Mouse (Mus musculus) MEL (cell line): ENCODE measurements around the gene Arhgef3. TPM values are rescaled to one million over a fixed set of nuclear protein-coding genes. Genes with fewer than 3 reads are reported as not detected.

Experiments
- DNase-seq: peaks from one replicate; pipeline ENCODE4 v3.0.0; 2011; ENCODE audit warnings: low read depth, low spot score
- H3K27ac ChIP-seq: 2 replicates; pipeline ENCODE4 v1.5.1; 2012; ENCODE audit warnings: low read depth, mild to moderate bottlenecking, control low read depth, low read length, moderate library complexity; ENCODE audit not compliant: control insufficient read depth
- H3K27me3 ChIP-seq, 2 experiments: fragments of 150-350 bp in 1 of 2; sonication (generic) in 1 of 2; 2 replicates each; pipeline ENCODE4 v1.6.1; 2012; ENCODE audit warnings: low read length in 2 of 2, mild to moderate bottlenecking in 2 of 2, improper control_type of control experiment in 1 of 2, moderate library complexity in 1 of 2; ENCODE audit not compliant: insufficient read depth in 2 of 2, control insufficient read depth in 1 of 2
- H3K36me3 ChIP-seq, 2 experiments: 2 replicates each; pipeline ENCODE4 v1.6.1; 2012 to 2014; ENCODE audit warnings: low read length in 2 of 2, improper control_type of control experiment in 1 of 2, inconsistent platforms in 1 of 2, mild to moderate bottlenecking in 1 of 2; ENCODE audit not compliant: insufficient read depth in 2 of 2, control insufficient read depth in 1 of 2
- H3K4me1 ChIP-seq, 2 experiments: fragments of 150-350 bp in 1 of 2; sonication (generic) in 1 of 2; 2 replicates each; pipeline ENCODE4 v1.6.1; 2012; ENCODE audit warnings: low read length in 2 of 2, improper control_type of control experiment in 1 of 2, mild to moderate bottlenecking in 1 of 2; ENCODE audit not compliant: insufficient read depth in 2 of 2, control insufficient read depth in 1 of 2
- H3K4me3 ChIP-seq, 2 experiments: fragments of 150-350 bp in 1 of 2; sonication (generic) in 1 of 2; 2 replicates each; pipeline ENCODE4 v1.5.1; 2012; ENCODE audit warnings: low read depth in 2 of 2, low read length in 2 of 2, mild to moderate bottlenecking in 2 of 2, moderate library complexity in 2 of 2, control low read depth in 1 of 2, improper control_type of control experiment in 1 of 2; ENCODE audit not compliant: control insufficient read depth in 1 of 2, insufficient read depth in 1 of 2
- H3K79me2 ChIP-seq: 2 replicates; pipeline ENCODE4 v1.6.1; 2012; ENCODE audit warnings: mild to moderate bottlenecking, low read length, moderate library complexity; ENCODE audit not compliant: control insufficient read depth, poor library complexity, insufficient read depth
- H3K9ac ChIP-seq: 2 replicates; pipeline ENCODE4 v1.6.1; 2012; ENCODE audit warnings: low read depth, mild to moderate bottlenecking, control low read depth, low read length, moderate library complexity; ENCODE audit not compliant: control insufficient read depth, poor library complexity, severe bottlenecking
- H3K9me3 ChIP-seq: fragments of 150-350 bp; sonication (generic); replicated peaks from 2 replicates; pipeline ENCODE4 v1.6.1; 2012; ENCODE audit warnings: mild to moderate bottlenecking, low read length, improper control_type of control experiment, moderate library complexity; ENCODE audit not compliant: insufficient read depth
- CHD1 ChIP-seq: IDR thresholded peaks from 2 replicates; pipeline ENCODE4 v1.6.1; 2012; ENCODE audit warnings: low read depth, mild to moderate bottlenecking, inconsistent platforms, low read length, improper control_type of control experiment
- CTCF ChIP-seq, 3 experiments: IDR thresholded peaks in 2 of 3; conservative IDR thresholded peaks in 1 of 3; 2 replicates each; pipeline ENCODE4 v1.5.1; 2011 to 2012; ENCODE audit warnings: low read length in 3 of 3, low read depth in 2 of 3, mild to moderate bottlenecking in 2 of 3, improper control_type of control experiment in 1 of 3, inconsistent platforms in 1 of 3, mixed read lengths in 1 of 3, moderate library complexity in 1 of 3; ENCODE audit not compliant: control insufficient read depth in 1 of 3, insufficient read depth in 1 of 3, poor library complexity in 1 of 3, severe bottlenecking in 1 of 3
- ELF1 ChIP-seq: IDR thresholded peaks from 2 replicates; pipeline ENCODE4 v1.6.1; 2014; ENCODE audit warnings: low read depth, mild to moderate bottlenecking, inconsistent platforms, low read length, improper control_type of control experiment, moderate library complexity
- JUND ChIP-seq: IDR thresholded peaks from 2 replicates; pipeline ENCODE4 v1.6.1; 2011; ENCODE audit warnings: low read depth, mild to moderate bottlenecking, improper control_type of control experiment, low read length
- MAFK ChIP-seq: IDR thresholded peaks from 2 replicates; pipeline ENCODE4 v1.6.1; 2011; ENCODE audit warnings: low read depth, mild to moderate bottlenecking, low read length, improper control_type of control experiment, borderline replicate concordance
- MAX ChIP-seq: IDR thresholded peaks from 2 replicates; pipeline ENCODE4 v1.6.1; 2011; ENCODE audit warnings: low read length, improper control_type of control experiment
- MEF2A ChIP-seq: IDR thresholded peaks from 2 replicates; pipeline ENCODE4 v1.6.1; 2014; ENCODE audit warnings: low read depth, mild to moderate bottlenecking, inconsistent platforms, low read length, improper control_type of control experiment; ENCODE audit not compliant: poor library complexity, insufficient replicate concordance, severe bottlenecking; ENCODE audit errors: extremely low read depth
- MXI1 ChIP-seq: IDR thresholded peaks from 2 replicates; pipeline ENCODE4 v1.6.1; 2011; ENCODE audit warnings: mild to moderate bottlenecking, low read depth, low read length, improper control_type of control experiment
- MYC ChIP-seq: IDR thresholded peaks from 2 replicates; pipeline ENCODE4 v1.6.1; 2011; ENCODE audit warnings: low read depth, mild to moderate bottlenecking, low read length, improper control_type of control experiment, moderate library complexity
- NELFE ChIP-seq: IDR thresholded peaks from 2 replicates; pipeline ENCODE4 v1.6.1; 2011; ENCODE audit warnings: low read depth, low read length, improper control_type of control experiment
- POLR2A ChIP-seq, 2 experiments: IDR thresholded peaks; 2 replicates each; pipeline ENCODE4 v1.6.1; 2011 to 2012; ENCODE audit warnings: low read length in 2 of 2, mild to moderate bottlenecking in 2 of 2, control low read depth in 1 of 2, improper control_type of control experiment in 1 of 2, low read depth in 1 of 2, moderate library complexity in 1 of 2; ENCODE audit not compliant: control insufficient read depth in 1 of 2, insufficient read depth in 1 of 2, poor library complexity in 1 of 2
- POLR2AphosphoS2 ChIP-seq: IDR thresholded peaks from 2 replicates; pipeline ENCODE4 v1.6.1; 2011; ENCODE audit warnings: low read length, improper control_type of control experiment
- POLR2AphosphoS5 ChIP-seq: IDR thresholded peaks from 2 replicates; pipeline ENCODE4 v1.6.1; 2012; ENCODE audit warnings: low read depth, borderline replicate concordance, mild to moderate bottlenecking, inconsistent platforms, low read length, moderate library complexity, mixed read lengths
- SIN3A ChIP-seq: IDR thresholded peaks from 2 replicates; pipeline ENCODE4 v1.6.1; 2012; ENCODE audit warnings: low read length, improper control_type of control experiment, inconsistent platforms
- TBP ChIP-seq: IDR thresholded peaks from 2 replicates; pipeline ENCODE4 v1.8.0; 2011; ENCODE audit warnings: low read depth, low read length, improper control_type of control experiment
- USF1 ChIP-seq: IDR thresholded peaks from 2 replicates; pipeline ENCODE4 v1.6.1; 2014; ENCODE audit warnings: low read depth, mild to moderate bottlenecking, inconsistent platforms, low read length, improper control_type of control experiment, moderate library complexity
- ZKSCAN1 ChIP-seq: IDR thresholded peaks from 2 replicates; pipeline ENCODE4 v1.6.1; 2012; ENCODE audit warnings: low read depth, mild to moderate bottlenecking, inconsistent platforms, low read length, improper control_type of control experiment, moderate library complexity
- polyA plus RNA-seq, 2 experiments: library from polyadenylated mRNA; stranded (reverse) in 1 of 2; unstranded in 1 of 2; fragments of >175 nt in 1 of 2; fragments of >200 nt in 1 of 2; gene quantifications; 2 replicates each; pipeline versions ENCODE4 v1.2.1 to v1.2.4; 2012; ENCODE audit warnings: low replicate concordance in 2 of 2, low read depth in 1 of 2; ENCODE audit not compliant: insufficient read length in 2 of 2, insufficient read depth in 1 of 2, missing spikeins in 1 of 2
- total RNA-seq: library from RNA; depleted of rRNA; stranded (reverse); fragments of 300-350 nt; gene quantifications from 2 replicates; pipeline ENCODE4 v1.2.3, GENCODE M21; 2012

The Arhgef3 gene
- total and polyA plus RNA-seq, 3 experiments = 2.1 to 2.7 TPM; not detected in 1

GRCm38 (mm10) chr14:27286202-27286601 is 171.5 kb downstream of the Arhgef3 start:
- Histone ChIP-seq H3K36me3 (no peaks in the 10 kb centered on the region), H3K27me3 (0 out of 4 replicates have a peak, but pooled peaks cover 0 to 5% of the 10 kb centered on the region in 2 experiments), H3K4me1 (no peaks in the 10 kb centered on the region), H3K9ac (no peak overlapping the region), H3K79me2 (no peaks in the 10 kb centered on the region), H3K27ac (no peak overlapping the region), H3K9me3 (no peaks in the 10 kb centered on the region), H3K4me3 (no peak overlapping the region)
- TF ChIP-seq CHD1 (no peak), TBP (no peak), POLR2AphosphoS2 (no peak), JUND (no peak), ZKSCAN1 (no peak), POLR2A (IDR thresholded peaks at IDR 0.05; ENCODE audit: control insufficient read depth in 1 of 2, insufficient read depth in 1 of 2, low read depth in 1 of 2, low read length in 2 of 2, poor library complexity in 1 of 2) (no peak), USF1 (no peak), MXI1 (no peak), SIN3A (no peak)
- DNase-seq = no peak

DNA sequence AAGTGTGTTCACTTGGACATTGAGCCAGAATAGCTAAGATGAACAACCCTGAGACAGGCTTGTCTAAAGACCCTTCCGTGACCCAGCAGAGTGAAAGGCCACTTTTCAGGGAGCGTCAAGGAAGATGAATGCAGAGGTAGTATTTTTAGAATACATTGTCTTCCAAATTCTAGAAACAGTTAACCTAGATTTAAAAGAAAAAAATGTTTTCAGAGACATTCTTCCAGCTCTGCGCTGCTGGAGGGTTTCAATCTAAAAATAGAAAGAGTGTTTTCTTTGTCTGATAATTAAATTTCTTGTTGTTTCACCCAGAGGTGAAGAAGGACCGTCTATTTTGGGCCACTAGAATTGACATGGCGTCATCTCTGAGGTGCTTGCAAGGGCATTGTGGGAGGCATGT is 174.4 kb downstream of the Arhgef3 start:
- H3K36me3 ChIP-seq = no peaks in the 10 kb centered on the region
- no peak overlapping the region for H3K27ac ChIP-seq
- H3K27me3 ChIP-seq = 0 out of 4 replicates have a peak, but pooled peaks cover 0 to 5% of the 10 kb centered on the region in 2 experiments
- H3K79me2 ChIP-seq = no peaks in the 10 kb centered on the region
- no peaks in the 10 kb centered on the region for H3K9me3 ChIP-seq
- no peaks in the 10 kb centered on the region for H3K4me1 ChIP-seq
- H3K9ac ChIP-seq = no peak overlapping the region
- DNase-seq = no peak
- TF ChIP-seq MEF2A (no peak), CTCF (IDR thresholded peaks at IDR 0.05 in 2 of 3, conservative IDR thresholded peaks at IDR 0.05 in 1 of 3; ENCODE audit: control insufficient read depth in 1 of 3, insufficient read depth in 1 of 3, low read depth in 2 of 3, low read length in 3 of 3, poor library complexity in 1 of 3, severe bottlenecking in 1 of 3) (no peak), ELF1 (no peak), POLR2AphosphoS5 (no peak), TBP (no peak), MYC (no peak), NELFE (no peak), CHD1 (no peak), MAX (no peak), MAFK (no peak), USF1 (no peak), SIN3A (no peak)
- no peak overlapping the region for H3K4me3 ChIP-seq
